Mouse (Mus musculus): Measurements from ENCODE around the gene C9.

- TF ChIP-seq CTCF (IDR thresholded peaks at IDR 0.05; ENCODE audit: low read depth) (no peak), EP300 (IDR thresholded peaks at IDR 0.05; ENCODE audit: low read depth) (no peak)
Observed at GRCm38 (mm10) chr15:6446181-6446580, 1.1 kb downstream of the C9 start.

Data from heart, postnatal 0 days (tissue).